Mouse (Mus musculus) embryo, embryonic 10 days (tissue): ENCODE measurements around the gene Tek.

ENCODE experiments used
- DNase-seq: peaks from one replicate; pipeline ENCODE4 v3.0.0-alpha.2; 2015; ENCODE audit warnings: low spot score

Tek gene

DNA sequence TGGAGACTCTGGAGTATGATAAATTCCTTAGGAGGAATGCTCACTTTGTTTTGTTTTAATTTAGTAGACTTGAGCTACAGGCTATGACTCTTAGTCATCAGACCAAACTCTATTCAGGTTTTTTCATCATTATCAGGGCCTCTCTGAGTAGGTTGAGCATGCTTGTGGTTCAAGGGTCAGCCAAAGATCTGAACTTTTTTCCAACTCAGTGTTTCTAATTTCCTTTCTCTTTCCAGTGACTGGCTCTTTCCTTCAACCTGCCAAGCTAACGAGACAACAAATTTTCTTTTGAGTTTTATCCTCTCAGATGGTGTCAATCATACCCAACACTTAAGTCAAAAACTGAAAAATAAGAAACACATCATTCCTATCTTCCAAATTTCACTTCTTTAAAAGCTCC lies 71.5 kb downstream of the Tek start:
- DNase-seq, result no peak

GRCm38 (mm10) chr4:94826891-94827290 lies 87.8 kb downstream of the Tek start:
- no peak for DNase-seq

- peak; percentile 38 for DNase-seq
Observed at GRCm38 (mm10) chr4:94827429-94827828, 88.3 kb downstream of the Tek start.

GRCm38 (mm10) chr4:94829924-94830386 lies 90.9 kb downstream of the Tek start:
- peak; percentile 8 for DNase-seq

DNA sequence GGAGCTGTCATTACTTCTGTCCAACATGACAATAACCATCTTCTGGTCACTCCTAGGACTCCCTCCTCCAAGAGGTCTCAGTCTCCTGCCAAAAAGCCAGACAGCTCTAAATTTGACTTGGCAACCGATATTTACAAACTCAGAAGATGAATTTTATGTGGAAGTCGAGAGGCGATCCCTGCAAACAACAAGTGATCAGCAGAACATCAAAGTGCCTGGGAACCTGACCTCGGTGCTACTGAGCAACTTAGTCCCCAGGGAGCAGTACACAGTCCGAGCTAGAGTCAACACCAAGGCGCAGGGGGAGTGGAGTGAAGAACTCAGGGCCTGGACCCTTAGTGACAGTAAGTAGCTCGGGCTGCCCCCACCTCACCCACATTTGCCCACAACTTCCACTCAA lies 98.0 kb downstream of the Tek start:
- DNase-seq, result no peak

DNA sequence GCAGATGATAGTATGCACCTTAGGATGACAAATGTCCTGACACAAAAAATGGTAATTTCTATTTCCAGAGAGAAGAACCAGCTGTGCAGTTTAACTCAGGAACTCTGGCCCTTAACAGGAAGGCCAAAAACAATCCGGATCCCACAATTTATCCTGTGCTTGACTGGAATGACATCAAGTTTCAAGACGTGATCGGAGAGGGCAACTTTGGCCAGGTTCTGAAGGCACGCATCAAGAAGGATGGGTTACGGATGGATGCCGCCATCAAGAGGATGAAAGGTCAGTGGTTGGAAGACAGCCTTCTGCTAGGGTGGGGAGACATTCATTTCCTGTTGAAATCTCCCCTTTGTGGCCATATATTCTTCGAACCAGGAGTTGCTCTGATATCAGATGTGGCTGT lies 114.2 kb downstream of the Tek start:
- no peak for DNase-seq

- no peak for DNase-seq
Observed at GRCm38 (mm10) chr4:94854270-94854669, 115.2 kb downstream of the Tek start.

- DNase-seq, result no peak
Observed at GRCm38 (mm10) chr4:94855201-94855600, 116.1 kb downstream of the Tek start.

DNA sequence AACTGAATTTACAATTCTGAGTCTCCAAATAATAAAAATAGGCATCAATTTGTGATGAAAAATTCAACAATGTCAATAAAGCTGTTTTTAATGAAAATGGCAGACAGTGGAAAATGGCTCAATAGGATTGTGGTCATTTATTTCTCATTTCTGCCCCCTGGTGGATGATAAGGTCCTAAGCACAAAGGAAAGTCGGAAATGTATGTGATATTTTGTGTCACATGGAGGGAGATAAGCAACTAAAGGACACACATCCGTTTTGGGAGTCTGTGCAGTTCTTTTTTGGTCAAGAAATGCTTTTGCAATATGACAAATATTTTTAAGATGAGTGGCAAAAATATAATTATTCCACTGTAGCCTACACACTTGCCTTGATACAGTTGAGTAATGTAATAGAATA lies 161.7 kb downstream of the Tek start:
- peak; percentile 58 for DNase-seq

DNA sequence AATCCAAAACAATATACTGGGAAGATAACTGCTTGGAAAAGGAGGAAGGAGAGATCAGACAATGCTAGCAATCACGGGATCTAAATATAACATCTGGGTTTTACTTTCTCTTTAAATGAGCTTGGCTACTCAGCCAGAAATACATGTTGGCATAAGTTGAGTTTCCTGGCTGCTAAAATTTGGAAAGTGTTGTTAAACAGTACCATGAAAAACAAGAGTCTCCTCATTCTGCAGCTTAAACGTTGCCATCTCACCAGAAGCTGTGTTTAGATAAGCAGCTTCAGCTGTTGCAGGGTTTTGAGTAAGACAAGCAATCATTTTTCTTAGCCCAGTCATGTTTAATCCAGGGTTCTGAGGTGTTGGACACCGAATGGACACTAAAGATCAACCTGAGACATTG lies 162.7 kb downstream of the Tek start:
- no peak for DNase-seq
